Mouse (Mus musculus): Measurements from ENCODE around the gene Rell1.
"Not testable (repeated sequence)": the region's sequence is repeated elsewhere in the genome, so short reads cannot be mapped to it uniquely, and the experiment has no call there.

The Rell1 gene

DNA sequence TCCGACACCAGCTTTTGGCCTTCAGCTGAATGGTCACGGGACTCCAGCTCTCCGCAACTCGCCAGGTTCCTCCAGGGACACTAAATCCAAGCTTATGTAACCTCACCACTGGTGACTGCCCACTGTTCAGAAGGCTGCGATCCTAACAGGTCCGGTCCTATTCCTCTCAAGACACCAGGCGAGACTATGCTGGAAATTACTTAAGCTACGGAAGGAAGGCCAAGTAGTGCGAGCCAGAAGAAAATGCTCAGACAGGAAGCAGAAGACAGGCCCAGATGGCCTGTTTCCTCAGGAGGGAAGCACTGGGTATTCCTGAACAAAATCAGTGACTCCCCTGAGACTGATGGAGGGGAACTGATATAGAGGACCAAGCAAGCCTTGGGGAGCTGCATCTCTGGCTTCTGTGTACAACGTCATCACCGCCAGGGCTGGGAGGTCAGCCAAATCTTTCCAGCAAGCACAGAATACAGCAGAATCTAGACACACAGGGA lies 17.2 kb downstream of the Rell1 start:
- DNase-seq, result no peak

DNA sequence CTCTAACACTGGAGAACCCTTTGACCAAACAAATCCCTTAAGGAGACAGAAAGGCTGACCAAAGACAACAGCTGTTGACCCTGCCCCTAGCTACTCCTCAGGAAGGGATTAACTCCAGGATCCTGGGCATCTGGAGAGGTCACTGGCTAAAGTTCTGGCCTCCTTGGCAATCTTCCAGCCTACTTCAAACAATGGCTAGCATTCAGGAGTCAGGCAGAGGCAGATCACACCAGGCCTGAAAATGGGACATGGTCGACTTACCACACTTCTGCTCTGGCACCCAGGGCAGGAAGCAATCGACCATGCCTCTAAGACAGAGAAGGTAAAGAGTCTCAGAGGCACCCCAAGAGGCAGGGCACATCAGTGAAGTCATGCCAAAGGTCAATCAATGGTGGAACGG lies 19.5 kb downstream of the Rell1 start:
- DNase-seq, result no peak

DNA sequence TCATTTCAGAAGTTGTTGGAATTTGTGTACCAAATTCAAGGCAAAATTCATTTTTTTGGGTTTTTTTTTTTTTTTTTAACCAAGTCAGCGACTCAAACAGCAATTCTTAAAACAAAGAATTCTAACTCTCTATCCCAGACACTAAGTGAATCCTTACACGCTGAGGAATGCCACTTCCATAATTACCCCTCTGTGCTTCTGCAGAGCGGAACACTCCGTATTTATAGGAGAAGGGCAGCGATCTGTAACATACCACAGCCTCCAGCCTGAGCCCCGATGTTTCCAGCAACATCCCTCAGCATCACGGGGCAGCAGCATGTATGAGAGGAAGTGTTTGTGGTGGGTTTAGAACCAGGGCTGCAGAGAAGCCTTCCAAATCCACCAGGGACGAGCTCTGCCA lies 21.2 kb downstream of the Rell1 start:
- no peak for DNase-seq

- DNase-seq, result no peak
These were observed 25.4 kb downstream of the Rell1 start for GRCm38 (mm10) chr5:63943291-63943690.

GRCm38 (mm10) chr5:63941891-63942290 lies 26.8 kb downstream of the Rell1 start:
- DNase-seq, result no peak

DNA sequence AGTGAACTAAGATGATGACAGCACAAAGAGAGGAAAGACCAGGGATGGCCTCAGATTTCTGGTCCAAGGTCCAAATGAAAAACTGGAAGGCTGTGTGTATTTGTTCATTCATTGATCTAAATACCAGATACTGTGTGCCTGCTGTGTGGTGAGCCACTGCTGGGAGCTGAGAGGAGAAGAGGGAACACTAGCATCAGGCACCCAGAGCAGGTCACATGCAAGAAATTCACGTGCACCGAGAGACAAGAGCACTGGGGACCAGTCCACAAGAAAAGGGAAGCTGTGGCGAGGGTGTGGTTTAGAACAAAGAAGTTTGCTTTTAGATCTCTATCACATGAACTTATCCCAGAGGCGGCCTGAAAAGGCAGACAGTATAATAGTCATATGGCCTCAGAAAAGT lies 30.1 kb downstream of the Rell1 start:
- DNase-seq, result no peak

- no peak for DNase-seq
These were observed 32.0 kb downstream of the Rell1 start for GRCm38 (mm10) chr5:63936740-63937139.

DNA sequence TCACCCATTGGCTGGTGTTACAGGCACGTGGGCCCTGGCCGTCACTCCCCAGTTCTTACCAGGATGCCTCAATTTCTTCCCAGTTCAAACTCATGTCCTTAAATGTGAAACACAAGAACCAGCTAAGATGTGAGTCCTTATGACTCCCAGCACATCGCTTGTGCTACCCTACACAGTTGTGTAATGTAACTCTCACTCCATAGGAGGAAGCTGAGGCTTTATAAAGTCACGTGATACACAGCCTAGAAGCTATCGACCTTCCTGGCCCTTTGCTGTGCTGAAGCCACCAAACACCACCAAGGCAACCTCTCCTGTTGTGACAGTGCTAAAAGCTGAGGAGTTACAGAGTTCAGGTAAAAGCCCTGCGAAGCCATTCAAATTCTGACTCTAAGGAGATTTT lies 33.1 kb downstream of the Rell1 start:
- DNase-seq, result no peak

DNA sequence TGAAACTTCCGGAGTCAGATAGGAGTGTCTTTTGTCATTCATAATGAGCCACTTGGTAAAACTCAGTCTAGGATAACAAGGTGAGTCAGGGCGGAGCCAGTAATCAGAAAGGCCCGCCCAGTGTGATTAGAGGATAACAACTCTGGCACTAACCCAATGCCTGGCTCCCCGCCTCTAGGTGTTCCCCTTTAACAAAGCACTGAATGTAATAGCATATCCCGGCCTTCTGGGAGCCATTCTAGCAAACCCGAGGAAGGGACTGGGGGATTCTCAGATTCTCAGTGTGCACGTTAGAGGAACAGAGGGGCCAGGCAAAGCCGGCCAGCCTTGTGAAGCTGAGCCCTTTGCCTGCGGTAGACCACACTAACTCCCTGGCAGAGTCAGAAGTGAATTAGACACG lies 35.9 kb downstream of the Rell1 start:
- no peak for DNase-seq

DNA sequence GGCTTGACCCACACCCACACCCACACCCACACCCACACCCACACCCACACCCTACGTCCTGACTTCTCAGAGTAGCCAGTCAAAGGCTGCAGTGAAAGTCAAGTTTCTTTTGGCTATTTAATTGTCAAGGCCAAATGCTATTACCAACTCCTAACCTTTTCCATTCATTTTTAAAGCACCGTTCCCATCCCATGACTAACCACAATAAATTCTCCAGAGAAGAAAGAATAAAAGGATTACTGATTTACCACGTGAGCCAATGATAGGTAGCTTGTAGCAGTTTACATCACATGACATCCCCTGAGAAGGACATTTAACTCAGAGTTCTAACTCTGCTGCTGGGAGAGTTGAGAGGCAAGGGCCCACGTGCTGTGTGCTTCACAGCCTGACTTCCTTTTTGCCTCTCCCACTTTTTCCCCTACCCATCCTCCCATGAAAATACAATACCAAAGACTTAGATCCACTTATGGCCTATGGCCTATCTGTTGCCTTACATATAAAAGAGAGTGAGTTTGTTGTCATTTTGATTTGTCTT lies 37.8 kb downstream of the Rell1 start:
- DNase-seq, result no peak

- no peak for DNase-seq
These were observed 43.6 kb downstream of the Rell1 start for GRCm38 (mm10) chr5:63925035-63925628.

GRCm38 (mm10) chr5:63923305-63924025 lies 45.2 kb downstream of the Rell1 start:
- DNase-seq, result no peak

DNA sequence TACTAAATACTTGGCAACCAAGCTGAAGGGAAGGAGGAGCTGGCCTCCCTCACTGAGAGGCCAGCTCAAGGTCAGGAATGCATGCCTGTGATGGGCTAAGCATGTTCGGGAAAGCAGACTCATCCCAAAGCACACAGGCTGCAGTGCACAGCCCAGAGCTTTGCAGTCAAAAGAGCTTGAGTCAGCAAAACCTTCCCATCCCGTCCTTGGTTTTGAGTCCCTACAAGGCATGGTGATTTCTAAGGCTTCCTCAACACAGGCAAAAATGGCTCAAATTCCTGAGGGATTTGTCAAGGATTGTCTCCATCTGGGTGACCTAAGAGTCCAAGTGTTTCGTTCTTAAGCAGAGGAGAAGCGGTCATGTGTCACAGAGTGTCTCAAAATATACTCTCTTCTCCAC lies 50.5 kb downstream of the Rell1 start:
- DNase-seq, result no peak

DNA sequence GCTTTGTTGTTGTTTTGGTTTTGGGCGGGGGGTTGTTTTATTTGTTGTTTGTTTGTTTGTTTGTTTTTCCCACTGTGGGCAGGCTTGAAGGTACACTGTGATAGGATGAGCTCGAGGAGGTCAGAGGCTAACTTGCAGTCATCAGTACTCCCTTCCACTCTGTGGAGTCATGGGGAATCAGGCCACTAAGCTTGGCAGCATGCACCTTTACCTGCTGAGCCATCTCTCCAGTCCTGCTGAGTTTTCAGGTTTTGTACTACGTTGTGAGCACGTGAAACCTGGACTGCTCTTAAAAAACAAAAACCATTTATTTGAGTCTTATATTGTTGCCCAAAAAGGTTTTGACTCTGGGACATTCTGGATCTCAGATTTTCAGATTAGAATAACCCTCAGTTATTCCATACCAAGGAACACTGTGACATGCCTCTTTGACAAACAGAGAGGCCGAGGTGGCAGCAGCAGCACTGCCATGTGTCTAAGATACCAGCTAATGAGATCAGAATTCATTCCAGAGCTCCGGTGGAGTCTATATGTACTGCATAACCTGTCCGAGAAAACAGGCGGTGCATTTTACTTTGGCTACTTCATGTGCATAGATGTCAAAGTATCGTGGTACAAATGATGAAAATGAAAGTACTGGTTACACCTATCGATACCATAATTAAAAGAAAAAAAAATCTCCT lies 52.1 kb downstream of the Rell1 start:
- DNase-seq, result no peak

GRCm38 (mm10) chr5:63914896-63915295 lies 53.8 kb downstream of the Rell1 start:
- DNase-seq, result no peak

DNA sequence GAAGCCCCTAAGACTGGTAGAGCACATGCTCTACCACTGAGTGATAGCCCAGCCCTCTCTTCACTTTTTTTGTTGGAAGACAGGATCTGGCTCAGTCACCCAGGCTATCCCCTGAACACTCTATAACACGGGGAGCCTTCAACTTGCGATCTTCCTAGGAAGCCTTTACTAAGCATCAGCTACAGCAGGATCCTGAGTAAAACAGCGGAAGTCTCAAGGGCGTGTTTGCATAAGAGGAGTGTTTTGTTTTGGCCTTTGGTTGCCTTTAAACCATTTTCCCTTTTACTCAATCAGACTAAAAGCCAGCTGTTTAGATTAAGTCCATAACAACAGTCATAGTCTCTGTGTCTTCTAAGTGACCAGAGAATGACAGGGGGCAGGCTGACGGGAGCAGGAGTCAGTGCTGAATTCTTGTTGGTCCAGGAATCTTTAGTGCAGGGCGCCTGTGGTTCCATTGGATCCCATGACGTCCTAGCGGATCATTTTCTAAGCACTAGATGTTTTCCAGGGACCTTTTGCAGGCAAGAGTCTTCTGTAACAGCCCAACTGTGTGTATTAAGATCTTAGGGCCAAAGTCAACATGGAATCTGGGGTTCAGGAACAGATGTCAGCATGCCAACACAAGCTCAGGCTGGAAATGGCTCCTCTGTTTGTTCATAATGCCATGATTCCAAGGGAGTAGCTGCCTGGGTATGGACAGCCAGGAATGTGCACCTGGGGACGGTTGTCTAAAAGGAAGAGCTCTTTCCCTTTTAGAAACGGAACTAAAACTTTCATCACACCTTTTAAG lies 58.3 kb downstream of the Rell1 start:
- no peak for DNase-seq

GRCm38 (mm10) chr5:63907513-63907912 lies 61.2 kb downstream of the Rell1 start:
- no peak for DNase-seq

GRCm38 (mm10) chr5:63906149-63907093 lies 62.3 kb downstream of the Rell1 start:
- peak; percentile 81 for DNase-seq

DNA sequence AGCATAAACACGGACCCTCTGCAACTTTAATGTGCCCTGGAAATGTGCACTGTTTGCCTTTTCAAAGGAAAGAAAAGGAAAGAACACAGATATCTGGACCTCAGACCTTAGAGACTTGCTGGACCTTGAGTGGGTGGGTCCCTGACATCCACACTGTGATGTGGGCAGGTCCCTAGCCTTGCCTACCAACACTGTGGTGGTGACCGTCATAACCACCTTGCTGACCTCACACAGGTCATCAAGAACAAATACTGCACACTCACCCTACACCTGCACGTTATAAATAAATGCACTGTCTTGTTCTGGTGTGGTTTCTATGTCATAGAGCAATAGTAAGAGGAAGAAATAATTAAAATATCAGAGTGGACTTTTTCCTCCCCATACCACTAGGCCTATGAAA lies 65.4 kb downstream of the Rell1 start:
- no peak for DNase-seq

- DNase-seq, result no peak
These were observed 70.9 kb downstream of the Rell1 start for GRCm38 (mm10) chr5:63897820-63898110.

GRCm38 (mm10) chr5:63897001-63897819 lies 71.5 kb downstream of the Rell1 start:
- DNase-seq, result not testable (repeated sequence)

Data from thymus, postnatal 14 days (tissue).